Mouse (Mus musculus) liver, adult 2 months (tissue): ENCODE results near the gene Mis18a. TPM values are rescaled to one million over a fixed set of nuclear protein-coding genes. Genes with fewer than 3 reads are reported as not detected.

ENCODE experiments used
- DNase-seq: peaks from one replicate; pipeline ENCODE4 v3.0.0-alpha.2; 2011; ENCODE audit warnings: low read depth, low spot score; ENCODE audit errors: extremely low read depth
- H3K27ac ChIP-seq: fragments of 200-500 bp; replicated peaks from 2 replicates; pipeline ENCODE4 v1.5.1; 2012; ENCODE audit warnings: low read depth, mild to moderate bottlenecking, control low read depth, inconsistent platforms, low read length; ENCODE audit not compliant: insufficient read depth
- H3K27me3 ChIP-seq: fragments of 200-500 bp; 2 replicates; pipeline ENCODE4 v1.6.1; 2012; ENCODE audit warnings: mild to moderate bottlenecking, moderate library complexity, low read length, inconsistent platforms; ENCODE audit not compliant: control insufficient read depth, insufficient read depth
- H3K36me3 ChIP-seq: fragments of 200-500 bp; 2 replicates; pipeline ENCODE4 v1.6.1; 2012; ENCODE audit warnings: low read length, inconsistent platforms; ENCODE audit not compliant: control insufficient read depth, insufficient read depth
- H3K4me1 ChIP-seq: fragments of 200-500 bp; 2 replicates; pipeline ENCODE4 v1.6.1; 2011; ENCODE audit warnings: low read length; ENCODE audit not compliant: control insufficient read depth, insufficient read depth
- H3K4me3 ChIP-seq: fragments of 200-500 bp; 2 replicates; pipeline ENCODE4 v1.5.1; 2011; ENCODE audit warnings: low read depth, mild to moderate bottlenecking, control low read depth, low read length, moderate library complexity; ENCODE audit not compliant: insufficient read depth
- H3K79me2 ChIP-seq: fragments of 200-500 bp; 2 replicates; pipeline ENCODE4 v1.6.1; 2012; ENCODE audit warnings: inconsistent platforms, mild to moderate bottlenecking, low read length, moderate library complexity; ENCODE audit not compliant: control insufficient read depth, insufficient read depth
- H3K9ac ChIP-seq: fragments of 200-500 bp; 2 replicates; pipeline ENCODE4 v1.6.1; 2012; ENCODE audit warnings: low read depth, mild to moderate bottlenecking, control low read depth, inconsistent platforms, low read length
- CTCF ChIP-seq: fragments of 200-500 bp; IDR thresholded peaks from 2 replicates; pipeline ENCODE4 v1.5.1; 2011; ENCODE audit warnings: low read depth, low read length, control low read depth
- POLR2A ChIP-seq: fragments of 200-500 bp; IDR thresholded peaks from 2 replicates; pipeline ENCODE4 v1.6.1; 2011; ENCODE audit warnings: low read length, control low read depth; ENCODE audit not compliant: insufficient read depth; ENCODE audit errors: extremely low read depth
- WGBS: fragments of 180-500 bp; shearing (Covaris S2); methylation state at CpG from one replicate; pipeline ENCODE4 v1.1.7; 2018; 5-methylcytosine and 5-hydroxymethylcytosine counted together
- polyA plus RNA-seq: library from polyadenylated mRNA; depleted of rRNA; stranded (reverse); fragments of >200 nt; gene quantifications from 2 replicates; pipeline ENCODE4 v1.2.3, GENCODE M21; 2012
- total RNA-seq: library from RNA; depleted of rRNA; stranded (reverse); fragments of >200 nt; gene quantifications from 2 replicates; pipeline ENCODE4 v1.2.3, GENCODE M21; 2014

The Mis18a gene
- total and polyA plus RNA-seq, 2 experiments, result 3.1 to 4.3 TPM

- DNase-seq, result no peak
- H3K36me3 ChIP-seq, result no peaks in the 10 kb centered on the region
- H3K79me2 ChIP-seq, result no peaks in the 10 kb centered on the region
- H3K4me3 ChIP-seq, result no peak overlapping the region
- H3K27ac ChIP-seq, result no peak overlapping the region
- 33% methylated on average over 12 of the region's 12 CpGs for WGBS
- no peak for TF ChIP-seq POLR2A
- no peak for TF ChIP-seq CTCF
- no peaks in the 10 kb centered on the region for H3K27me3 ChIP-seq
- no peaks in the 10 kb centered on the region for H3K4me1 ChIP-seq
- no peak overlapping the region for H3K9ac ChIP-seq
Observed at GRCm38 (mm10) chr16:90710313-90710712, 16.9 kb downstream of the Mis18a start.

GRCm38 (mm10) chr16:90709711-90710289, 17.4 kb downstream of the Mis18a start:
- H3K27me3 ChIP-seq, result no peaks in the 10 kb centered on the region
- no peaks in the 10 kb centered on the region for H3K4me1 ChIP-seq
- no peaks in the 10 kb centered on the region for H3K79me2 ChIP-seq
- H3K9ac ChIP-seq, result no peak overlapping the region
- no peak overlapping the region for H3K27ac ChIP-seq
- no peak for TF ChIP-seq CTCF
- no peak for TF ChIP-seq POLR2A
- H3K4me3 ChIP-seq, result no peak overlapping the region
- DNase-seq, result no peak
- H3K36me3 ChIP-seq, result no peaks in the 10 kb centered on the region
- WGBS, result 54% methylated on average over 17 of the region's 17 CpGs

- no peak overlapping the region for H3K4me3 ChIP-seq
- 28% methylated on average over 3 of the region's 3 CpGs for WGBS
- H3K27me3 ChIP-seq, result no peaks in the 10 kb centered on the region
- TF ChIP-seq POLR2A (no peak), CTCF (no peak)
- H3K79me2 ChIP-seq, result no peaks in the 10 kb centered on the region
- no peak overlapping the region for H3K27ac ChIP-seq
- no peaks in the 10 kb centered on the region for H3K36me3 ChIP-seq
- H3K9ac ChIP-seq, result no peak overlapping the region
- DNase-seq, result no peak
- H3K4me1 ChIP-seq, result no peaks in the 10 kb centered on the region
Observed at GRCm38 (mm10) chr16:90706279-90706678, 20.9 kb downstream of the Mis18a start.

GRCm38 (mm10) chr16:90704161-90704825, 22.9 kb downstream of the Mis18a start:
- no peak for DNase-seq

GRCm38 (mm10) chr16:90703646-90704045, 23.6 kb downstream of the Mis18a start:
- no peaks in the 10 kb centered on the region for H3K27me3 ChIP-seq
- DNase-seq, result no peak
- H3K27ac ChIP-seq, result no peak overlapping the region
- no peak for TF ChIP-seq POLR2A
- no peak for TF ChIP-seq CTCF
- H3K79me2 ChIP-seq, result no peaks in the 10 kb centered on the region
- 0% methylated on average over 1 of the region's 1 CpGs for WGBS
- H3K9ac ChIP-seq, result no peak overlapping the region
- H3K36me3 ChIP-seq, result no peaks in the 10 kb centered on the region
- H3K4me1 ChIP-seq, result no peaks in the 10 kb centered on the region
- no peak overlapping the region for H3K4me3 ChIP-seq

More at GRCm38 (mm10) chr16:90704161-90704825, 22.9 kb downstream of the Mis18a start:
- no peak overlapping the region for H3K9ac ChIP-seq
- no peak overlapping the region for H3K4me3 ChIP-seq
- no peaks in the 10 kb centered on the region for H3K79me2 ChIP-seq
- H3K4me1 ChIP-seq, result no peaks in the 10 kb centered on the region
- no peaks in the 10 kb centered on the region for H3K36me3 ChIP-seq
- no peaks in the 10 kb centered on the region for H3K27me3 ChIP-seq
- no peak overlapping the region for H3K27ac ChIP-seq
- TF ChIP-seq POLR2A (no peak), CTCF (no peak)
- WGBS, result 60% methylated on average over 13 of the region's 13 CpGs

GRCm38 (mm10) chr16:90701541-90701940, 25.7 kb downstream of the Mis18a start:
- Histone ChIP-seq H3K79me2 (no peaks in the 10 kb centered on the region), H3K4me3 (no peak overlapping the region), H3K4me1 (no peaks in the 10 kb centered on the region), H3K9ac (no peak overlapping the region), H3K27me3 (no peaks in the 10 kb centered on the region), H3K36me3 (no peaks in the 10 kb centered on the region), H3K27ac (no peak overlapping the region)
- no peak for DNase-seq
- no peak for TF ChIP-seq CTCF
- TF ChIP-seq POLR2A, result no peak
- 94% methylated on average over 2 of the region's 2 CpGs for WGBS
